Mouse (Mus musculus) lung, postnatal 36 days (tissue): Measurements from ENCODE around the gene Pnma5.
"Not testable (repeated sequence)": the region's sequence is repeated elsewhere in the genome, so short reads cannot be mapped to it uniquely, and the experiment has no call there.

Experiments used
- DNase-seq: peaks from one replicate; pipeline ENCODE4 v3.0.0; 2022; ENCODE audit warnings: mixed read lengths

Gene Pnma5

DNA sequence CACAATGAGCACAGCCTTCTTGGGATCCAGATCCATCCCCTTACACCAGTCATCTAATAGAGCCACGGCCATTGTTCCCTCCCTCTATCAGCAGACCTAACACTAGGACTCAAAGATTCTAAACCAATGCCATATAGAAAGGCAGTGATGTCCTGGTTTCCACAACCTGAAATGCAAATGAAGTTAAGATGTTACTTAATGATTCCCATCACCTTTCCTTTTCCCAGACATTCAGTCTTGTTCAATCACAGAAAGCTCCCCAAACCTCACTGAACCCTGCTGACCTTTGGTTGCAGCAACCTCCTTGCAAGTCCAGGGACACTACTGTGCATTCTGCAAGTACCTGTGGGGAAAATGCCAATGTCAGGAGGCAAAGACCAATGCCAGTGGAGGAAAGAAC is at the start of gene Pnma5:
Pnma5 (minus strand) TSS at position 101 of the 400 bp plus-strand sequence.
- DNase-seq: no peak

DNA sequence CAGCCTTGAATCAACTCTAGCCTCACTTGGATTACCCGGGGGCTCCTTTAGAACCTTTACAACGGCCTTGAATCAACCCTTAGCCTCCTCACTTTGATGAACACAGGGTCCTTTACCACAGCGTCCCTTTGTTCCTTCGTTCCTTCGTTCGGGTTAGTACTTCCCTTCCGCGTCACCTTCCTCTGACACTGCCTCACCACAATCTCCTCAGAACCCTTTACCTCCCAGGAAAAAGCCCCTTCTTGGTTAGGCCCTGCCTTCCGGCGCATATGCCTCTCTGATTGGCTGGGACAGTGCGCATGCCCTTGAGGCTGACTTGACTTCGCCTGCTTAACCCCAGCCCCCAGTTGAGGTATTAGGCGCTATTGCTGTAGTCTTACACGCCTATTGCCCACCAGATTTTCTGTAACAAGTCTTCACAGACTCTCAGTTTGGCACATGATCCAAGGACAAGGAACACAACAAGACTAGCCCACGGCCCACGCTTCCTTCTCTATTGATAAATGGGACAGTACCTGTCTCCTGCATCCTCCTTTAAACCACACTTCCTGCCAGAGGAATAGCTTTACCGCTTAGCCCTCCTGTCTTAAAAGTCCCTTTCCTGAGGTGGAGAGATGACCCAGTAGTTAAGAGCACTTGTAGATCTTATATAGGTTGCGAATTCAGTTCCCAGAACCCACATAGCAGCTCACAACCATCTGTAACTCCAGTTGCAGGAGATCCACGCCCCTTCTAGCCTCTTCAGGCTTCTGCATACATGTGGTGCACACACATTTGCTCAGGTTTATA is 45.6 kb upstream of the Pnma5 start, which contains the start of gene Xlr4a:
Xlr4a (minus strand) TSS at position 212 of the 789 bp plus-strand sequence.
- DNase-seq: not testable (repeated sequence)

DNA sequence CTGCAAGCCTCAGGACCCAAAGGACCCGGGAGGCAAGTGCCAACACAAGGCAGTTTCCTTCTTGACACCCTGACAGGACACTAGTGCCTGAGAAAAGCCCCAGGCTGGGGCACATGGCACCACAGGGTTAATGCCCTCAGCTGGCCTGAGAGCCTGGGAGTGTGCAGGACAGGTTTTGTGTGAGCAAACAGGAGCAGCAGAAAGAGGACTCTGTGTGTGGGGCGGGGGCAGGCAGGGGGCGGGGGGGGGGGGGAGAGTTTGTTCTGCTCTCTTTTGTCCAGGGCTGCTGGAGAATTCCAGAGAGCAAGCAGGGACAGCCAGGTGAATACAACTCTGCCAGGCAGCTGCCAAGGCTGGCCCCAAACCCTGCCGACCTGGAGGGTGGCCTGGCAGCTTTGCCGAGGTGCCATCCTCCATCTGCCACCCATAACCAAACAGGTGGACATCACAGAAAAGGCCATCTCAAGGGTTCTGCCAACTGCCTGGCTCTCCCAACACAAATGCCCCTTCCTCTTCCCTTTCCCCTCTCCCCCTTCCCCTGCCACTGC is 29.9 kb upstream of the Pnma5 start:
- not testable (repeated sequence) for DNase-seq

DNA sequence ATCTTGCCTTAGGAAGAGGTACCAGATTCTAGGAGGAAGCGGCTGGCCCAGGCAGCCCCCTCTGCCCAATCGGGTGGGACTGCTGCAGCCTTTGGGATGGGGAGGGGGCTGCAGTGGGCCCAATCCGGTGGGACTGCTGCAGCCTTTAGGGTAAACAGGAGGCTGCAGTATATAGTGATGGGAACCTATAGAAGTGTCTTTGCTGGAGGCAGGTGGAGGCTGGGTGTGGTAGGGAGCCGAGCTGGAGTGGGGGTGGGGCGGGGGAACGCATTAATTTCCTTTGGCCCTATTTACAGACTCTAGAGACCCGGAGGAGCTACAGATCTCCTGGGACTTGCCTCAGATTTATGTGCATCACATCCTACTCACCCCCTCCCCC is 27.5 kb upstream of the Pnma5 start, which contains the start of gene Pnma3:
Pnma3 (plus strand) TSS at position 373 of the 379 bp plus-strand sequence.
- no peak for DNase-seq

DNA sequence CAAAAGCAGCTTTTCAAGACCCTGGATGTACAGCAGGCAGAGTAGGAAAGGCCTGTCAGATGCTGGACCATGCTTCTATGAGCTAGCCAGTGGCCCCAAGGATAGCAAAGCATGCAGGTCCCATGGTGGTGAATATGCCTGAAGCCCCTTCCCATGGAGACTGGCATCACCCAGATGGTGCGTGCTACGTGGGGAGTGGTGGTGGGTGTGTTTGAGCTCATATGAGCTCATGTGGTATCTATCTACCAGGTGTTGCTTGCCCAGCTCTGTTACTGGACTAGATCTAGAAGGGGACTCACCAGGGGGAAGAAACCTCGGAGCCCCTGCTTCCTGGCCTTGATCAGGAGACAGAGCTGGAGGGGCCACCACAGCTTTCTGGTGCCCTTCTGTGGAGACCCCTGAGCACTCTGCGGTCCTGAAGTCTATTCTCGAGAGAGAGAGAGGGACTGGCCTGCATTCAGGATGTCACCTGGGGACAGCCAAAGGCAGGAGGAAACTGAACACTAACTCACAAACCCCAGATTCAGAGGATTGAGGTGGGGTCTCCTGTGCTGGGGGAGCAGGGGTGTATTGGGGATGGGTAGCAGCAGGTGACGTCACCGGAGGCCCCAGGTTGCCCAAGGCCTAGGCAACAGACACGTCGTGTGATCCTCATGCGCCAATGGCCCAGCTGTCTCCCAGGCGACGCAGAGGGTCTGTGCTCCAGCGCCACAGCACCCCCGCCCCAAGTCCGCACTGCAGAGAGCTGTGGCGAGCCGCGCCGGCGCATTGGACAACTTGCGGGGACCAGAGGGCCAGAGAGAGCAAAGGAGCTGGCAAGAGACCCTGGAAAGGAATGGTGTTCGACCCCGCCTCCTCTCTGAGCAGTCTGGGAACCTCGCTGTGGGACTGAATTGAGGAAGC is 26.9 kb upstream of the Pnma5 start:
- no peak for DNase-seq

DNA sequence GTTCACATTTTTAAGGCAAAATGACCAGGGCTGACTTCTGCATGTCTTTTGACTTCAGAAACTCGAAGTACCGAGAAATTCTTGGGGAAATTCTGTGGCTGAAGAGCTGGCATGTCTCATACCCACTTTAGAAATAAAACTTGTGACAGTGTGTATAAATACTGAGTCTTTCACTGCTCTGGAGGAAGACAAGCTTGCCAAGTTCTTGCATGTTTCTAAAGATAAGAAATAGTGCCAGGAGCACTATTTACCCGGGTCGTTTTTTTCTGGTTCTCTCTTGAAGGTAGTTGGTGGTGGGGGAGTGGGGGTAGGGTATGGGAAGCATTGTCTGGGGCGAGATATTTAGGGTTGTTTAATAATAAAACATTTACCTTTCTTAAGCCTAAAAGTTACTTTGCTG is 25.4 kb upstream of the Pnma5 start:
- no peak for DNase-seq

DNA sequence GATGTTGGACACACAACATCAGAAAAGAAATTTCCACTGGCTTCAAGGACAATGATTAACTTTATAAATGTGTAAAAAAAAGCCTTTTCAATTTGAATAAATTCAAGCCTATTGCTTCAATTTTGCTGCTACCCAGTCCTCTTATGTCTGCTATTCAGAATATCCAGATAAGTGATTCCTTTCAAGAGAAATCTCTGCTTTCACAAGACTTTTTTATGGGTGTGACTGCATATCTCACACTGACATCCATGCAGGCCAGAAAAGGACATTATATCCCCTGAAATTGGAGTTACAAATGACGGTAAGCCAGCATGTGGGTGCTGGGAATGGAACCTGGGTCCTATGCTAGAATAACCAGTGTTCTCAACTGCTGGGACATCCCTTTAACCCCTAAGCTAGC is 24.6 kb upstream of the Pnma5 start:
- no peak for DNase-seq

DNA sequence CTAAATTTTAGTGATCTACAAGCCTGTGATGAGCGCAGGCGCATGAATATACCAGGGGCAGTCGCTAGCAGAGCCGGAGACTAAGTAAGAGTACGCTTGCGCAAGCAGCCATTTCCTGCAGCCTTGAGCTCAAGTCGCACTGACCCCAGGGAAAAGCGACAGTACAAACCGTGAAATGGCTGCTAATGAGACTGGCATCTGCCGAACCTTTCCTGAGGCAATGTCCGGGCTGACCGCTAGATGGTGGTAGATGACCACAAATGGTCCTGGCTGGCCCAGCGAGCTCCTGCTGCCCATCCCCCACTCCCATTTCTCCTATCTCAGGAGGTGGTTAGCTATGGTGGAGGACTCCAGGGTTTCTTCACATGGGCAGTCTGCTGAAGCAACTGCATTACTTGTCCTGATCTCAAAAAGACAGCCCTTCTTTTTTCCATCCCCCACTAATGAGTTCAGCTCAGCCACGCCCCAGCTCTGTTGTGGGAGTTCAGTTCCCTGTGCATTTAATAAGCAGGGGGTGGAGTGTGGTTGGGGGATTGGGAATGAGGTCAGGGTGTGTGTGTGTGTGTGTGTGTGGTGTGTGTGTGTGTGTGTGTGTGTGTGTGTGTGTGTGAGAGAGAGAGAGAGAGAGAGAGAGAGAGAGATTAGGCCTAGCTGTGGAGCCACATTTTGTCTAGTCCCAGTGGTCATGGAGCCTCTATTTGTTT is 17.1 kb upstream of the Pnma5 start:
- DNase-seq: peak; percentile 96

DNA sequence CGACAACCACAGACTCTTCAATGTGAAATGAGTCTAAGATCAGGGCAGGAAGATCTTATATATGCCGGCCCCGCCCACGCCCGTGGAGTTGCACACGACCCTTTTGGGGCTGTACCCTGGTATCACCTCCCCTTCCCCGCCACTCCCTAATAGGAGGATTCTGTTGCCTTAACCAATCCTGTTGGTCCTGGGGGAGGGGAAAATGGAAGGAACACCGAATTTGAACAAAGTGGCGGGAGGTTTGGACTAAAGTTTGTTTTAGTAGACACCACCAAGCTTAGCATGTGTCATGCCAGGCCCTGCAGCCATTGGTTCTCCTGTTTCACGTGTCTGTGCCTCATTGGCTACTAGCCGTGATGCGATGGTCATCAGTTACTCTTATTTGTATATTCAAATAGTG is 2.8 kb upstream of the Pnma5 start:
- DNase-seq: no peak

DNA sequence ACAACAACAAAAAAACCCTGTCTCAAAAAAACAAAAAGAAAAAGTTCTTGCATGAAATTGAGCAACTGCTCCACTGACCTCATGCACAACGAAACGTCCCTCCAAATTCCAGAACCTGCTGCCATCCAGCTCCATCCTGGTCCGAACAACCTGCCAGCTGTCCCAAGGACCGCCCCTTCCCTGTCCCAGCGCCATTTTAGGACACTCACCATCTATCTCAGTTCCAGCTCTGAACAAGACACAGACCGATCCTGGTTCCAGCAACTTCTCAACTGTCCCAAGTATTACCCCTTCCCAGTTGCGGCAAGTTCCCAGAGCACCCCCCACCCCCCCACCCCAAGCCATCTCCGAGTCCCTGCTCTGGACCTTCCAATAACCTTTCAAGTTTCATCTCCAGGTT is 1.9 kb upstream of the Pnma5 start:
- DNase-seq: no peak

DNA sequence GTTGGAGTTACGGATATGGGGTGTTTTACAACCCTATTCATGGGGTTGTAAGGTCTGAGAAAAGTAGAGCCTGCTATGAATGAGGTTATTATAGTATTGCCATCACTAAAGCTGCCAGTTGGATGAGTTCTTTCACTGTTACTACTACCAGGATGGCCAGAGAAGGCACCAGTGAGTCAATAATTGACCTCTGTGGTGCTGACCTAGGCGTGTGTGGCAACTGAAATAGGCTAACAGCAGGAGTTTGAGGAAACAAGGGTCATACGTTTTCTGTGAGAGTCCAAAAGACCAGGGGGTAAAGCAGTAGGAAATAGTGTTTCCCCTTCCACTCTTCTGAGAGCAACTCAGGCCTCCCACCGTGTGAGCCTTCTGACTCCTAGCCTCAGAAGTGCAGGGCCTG is 24.1 kb downstream of the Pnma5 start:
- no peak for DNase-seq

DNA sequence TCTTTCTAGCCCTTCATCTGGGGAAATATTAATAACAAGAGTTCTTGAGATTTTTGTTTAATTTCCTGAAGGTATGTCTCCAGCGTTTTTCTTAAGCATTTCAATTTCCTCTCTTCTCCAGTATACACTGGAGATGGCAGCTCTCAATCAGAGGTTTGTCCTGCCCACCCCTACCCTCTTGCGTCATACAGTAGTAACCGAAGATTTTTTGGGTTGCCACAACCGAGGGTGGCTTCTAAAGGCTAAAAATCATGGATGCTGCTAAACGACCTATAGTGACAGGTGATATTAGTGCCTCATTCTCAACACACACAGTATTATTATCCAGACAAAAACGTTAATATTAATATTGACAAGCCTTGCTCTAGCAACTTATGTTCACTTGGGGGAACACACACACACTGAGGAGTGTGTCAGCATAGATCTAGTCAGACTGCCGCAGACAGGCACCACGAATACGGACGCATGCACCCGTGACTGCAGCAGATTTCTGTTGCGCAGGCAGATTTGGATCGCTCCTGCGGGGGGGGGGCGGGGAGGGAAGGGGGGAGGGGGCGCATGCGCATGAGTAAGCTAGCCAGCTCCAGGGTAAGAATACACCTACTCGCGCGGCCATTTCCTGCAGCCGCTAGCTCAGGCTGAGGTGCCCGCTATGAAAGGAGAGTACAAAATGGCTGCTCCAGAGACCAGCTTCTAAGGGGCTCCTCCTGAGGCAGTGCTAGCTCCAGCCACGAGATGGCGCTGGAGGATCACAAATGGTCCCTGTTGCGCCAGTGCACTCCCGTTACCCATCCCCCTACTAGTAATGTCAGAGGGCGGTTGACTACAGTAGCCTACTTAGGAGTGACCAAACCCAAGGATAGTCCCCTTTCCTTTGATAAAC is 29.1 kb downstream of the Pnma5 start:
- peak; percentile 95 for DNase-seq

DNA sequence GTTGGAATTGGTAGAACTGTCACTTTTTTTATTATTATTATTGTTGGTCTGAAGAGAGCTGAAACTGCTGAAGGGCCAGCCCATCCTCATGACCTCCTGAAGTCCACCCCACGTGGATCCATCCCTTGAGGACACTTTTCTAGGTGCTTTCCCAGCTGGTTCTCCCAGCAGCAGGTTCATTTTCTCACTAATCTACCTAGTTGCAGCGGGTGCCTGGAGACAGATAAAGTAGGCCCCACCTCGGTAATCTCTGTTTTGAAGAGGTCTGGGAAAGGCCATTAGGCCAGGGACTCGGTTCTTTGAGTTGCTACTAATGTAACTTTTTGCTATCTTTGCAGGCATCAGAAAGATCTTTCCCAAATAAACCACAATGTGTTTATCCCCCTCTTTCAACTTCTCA is 31.2 kb downstream of the Pnma5 start:
- no peak for DNase-seq

DNA sequence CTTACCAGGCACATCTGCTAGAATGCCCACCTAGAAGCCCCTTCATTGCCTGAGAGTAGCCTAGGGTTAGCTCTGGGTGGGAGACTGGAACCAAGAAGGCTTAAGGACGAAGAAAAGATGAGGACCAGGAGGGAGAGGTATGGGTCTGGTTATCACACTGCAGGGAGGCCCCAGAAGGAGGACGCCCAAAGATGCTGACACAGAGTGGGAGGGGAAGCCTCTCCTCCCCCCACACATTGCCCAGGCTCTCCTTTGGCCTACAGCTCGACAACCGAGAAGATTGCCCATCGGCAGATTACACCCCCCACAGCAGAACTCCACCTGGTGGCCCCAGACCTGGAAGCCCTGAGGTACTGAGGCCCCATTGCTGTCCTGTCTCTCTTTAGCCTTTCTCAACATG is 33.8 kb downstream of the Pnma5 start:
- DNase-seq: no peak

DNA sequence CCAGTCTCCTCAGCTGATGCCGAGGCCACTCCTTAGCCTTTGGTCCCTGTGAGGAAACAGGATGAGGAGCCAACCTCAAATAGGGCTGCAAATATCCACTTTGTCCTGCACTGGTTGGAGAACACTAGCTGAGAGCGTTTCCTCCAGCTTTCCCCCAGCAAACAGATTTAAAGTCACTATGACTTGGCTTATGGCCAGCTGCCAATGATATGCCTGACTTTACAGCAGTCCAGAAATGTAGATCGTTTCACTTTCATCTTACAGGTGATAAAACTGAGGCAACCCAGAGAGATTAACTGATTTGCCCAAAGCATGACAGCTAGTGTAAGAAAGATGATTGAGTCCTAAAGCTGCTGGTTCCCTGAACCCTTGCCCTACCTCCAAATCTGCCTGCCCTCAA is 41.4 kb downstream of the Pnma5 start:
- no peak for DNase-seq

DNA sequence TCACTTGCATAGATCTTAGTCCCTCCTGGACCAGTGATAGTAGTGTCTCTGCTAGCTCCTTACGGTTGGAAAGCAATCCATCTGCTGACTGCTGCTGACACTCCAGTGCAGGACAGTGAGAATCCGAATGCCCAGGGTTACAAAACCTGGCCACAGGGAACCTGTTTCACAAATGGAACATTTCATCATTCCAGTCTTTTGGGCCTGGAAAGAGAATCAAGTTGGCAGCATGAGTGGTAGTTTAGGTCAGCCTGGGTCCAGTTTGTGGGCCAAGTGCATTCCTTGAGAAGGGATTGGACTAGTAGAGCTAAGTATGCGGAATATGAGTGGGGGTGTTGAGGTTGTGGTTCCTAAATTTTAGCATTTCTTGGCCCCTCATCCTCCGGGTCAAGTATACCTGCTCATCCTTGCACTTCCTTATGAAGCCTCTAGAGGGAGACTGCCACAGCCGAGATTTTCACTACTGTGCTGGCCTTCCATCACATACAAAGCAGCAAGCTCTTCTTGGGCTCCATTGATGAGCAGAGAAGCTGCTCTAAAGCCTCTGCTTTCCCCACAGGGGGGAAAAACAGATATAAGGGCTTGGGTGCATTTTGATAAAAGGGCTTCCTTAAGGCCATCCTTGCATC is 44.5 kb downstream of the Pnma5 start:
- DNase-seq: no peak

DNA sequence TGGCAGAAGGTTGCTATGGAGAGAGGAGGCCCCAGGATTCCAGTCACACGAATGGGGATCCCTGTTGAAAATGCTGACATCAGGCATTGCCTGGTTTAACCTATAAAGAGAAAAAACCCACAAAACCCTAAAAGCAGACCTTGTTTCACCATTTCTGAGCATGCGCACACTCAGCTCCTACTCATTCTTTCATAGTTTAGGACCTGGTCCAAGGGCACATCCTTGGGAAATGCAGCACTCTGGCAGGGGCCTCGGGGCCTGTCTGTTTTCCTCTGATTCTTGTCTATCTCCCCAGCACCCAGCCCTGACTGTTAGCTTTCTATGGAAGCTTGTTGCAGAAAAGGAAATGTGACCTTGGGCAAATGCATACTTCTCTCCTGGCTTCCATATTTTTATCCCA is 46.3 kb downstream of the Pnma5 start:
- DNase-seq: no peak

DNA sequence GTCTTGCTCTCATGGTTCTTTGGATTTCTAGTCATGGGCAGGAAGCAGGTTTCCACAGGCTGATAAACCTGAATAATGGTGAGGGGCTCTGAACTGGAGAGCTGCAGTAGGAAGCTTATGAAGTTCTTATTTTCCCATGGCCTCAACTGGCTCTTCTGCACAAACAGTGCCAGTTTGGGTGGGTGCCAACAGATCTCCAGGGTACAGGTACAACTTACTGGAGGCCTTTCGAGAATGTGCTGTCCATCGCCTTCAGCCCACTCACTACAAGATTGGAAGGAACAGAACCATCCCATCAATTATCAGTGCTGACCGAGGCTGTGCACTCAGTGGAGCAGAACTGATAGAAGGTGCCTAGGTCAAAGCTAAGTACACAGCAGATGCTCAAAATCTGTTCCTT is 48.5 kb downstream of the Pnma5 start:
- no peak for DNase-seq

DNA sequence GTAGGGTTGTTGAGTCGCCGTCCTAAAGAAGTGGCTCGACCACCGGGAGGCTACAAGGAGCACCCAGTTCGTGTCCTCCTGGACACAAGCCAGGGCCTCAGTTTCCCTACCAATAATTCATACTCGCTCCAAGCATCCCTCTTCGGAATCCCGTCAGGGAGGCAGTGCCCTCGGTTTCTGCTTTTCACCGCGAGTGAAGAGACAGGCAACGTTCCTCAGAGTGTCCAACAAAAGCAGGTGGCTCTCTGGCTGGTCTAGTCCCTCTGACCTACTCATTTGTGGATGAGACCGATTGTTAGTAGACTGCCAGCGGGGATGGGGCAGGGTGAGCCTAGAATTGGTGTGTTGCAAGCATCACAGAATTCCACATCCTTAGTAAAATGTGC is 49.4 kb downstream of the Pnma5 start:
- no peak for DNase-seq

DNA sequence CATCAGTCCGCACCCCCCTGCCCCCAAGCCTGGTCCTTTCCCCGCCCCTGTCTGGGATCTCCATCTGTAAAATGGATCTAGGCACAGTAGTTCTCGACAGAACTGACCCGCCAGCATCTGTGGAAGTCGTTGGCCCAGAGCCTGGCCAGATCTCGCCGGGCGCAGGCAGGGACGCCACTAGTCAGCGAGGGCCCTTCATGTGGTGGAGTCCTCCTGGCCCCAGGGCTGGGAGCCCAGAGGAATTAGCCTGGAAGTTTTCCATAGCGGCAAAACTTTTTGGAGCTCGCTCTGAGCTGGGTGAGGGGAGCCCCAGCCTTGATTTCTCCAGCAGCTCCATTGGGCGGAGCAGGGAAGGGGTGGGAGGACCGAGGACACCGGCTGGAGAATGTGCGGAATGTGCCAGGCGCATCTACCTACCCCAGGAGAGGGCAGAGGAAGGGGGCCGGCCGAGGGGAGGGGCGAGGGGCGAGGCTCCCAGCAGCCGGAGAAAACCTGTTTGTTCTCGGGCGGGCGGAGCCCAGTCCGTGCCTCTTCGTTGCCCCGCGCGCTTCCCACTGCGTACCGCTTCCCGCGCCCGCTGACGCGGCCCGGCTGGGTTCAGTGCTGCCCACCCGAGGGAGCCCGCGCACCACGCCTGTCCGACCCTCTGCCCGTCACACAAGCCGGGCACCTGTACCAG is 49.9 kb downstream of the Pnma5 start, which contains the start of gene Zfp185:
Zfp185 (plus strand) TSS at position 499 of the 679 bp plus-strand sequence.
- peak; percentile 68 for DNase-seq

DNA sequence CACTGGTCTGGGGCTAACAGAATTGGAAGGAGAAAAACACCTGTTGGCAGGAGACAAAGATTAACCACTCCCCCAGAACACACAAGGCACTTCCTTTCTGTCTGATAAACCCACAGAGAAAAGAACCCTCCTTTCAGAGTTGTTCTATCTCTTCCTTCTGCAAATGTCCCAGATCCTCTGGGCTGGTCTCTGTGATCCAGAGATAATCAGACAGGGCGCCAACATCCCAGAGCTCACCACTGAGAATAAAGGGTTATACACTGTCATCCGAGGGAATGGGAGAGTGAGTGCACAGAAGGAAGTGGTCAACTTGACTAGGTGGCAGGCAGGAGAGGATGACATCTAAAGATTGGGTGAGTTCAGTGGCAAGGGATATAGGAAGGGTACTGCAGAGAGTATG is 51.3 kb downstream of the Pnma5 start:
- no peak for DNase-seq
